Mouse (Mus musculus) forebrain, embryonic 16.5 days (tissue): ENCODE measurements at regions not wholly inside any gene's neighbourhood (a gene's known extent, or its start where the extent isn't known, plus 50 kb on each side); places are given as distances from the start of the nearest gene placed in this dataset.

Experiments used
- ATAC-seq: fragments of 200-750 bp; cut with Nextera tagmentation; 2 replicates; pipeline ENCODE4 v1.8.0; 2017; ENCODE audit warnings: mild to moderate bottlenecking, moderate library complexity
- H3K27ac ChIP-seq: fragments of 300-500 bp; sonication (generic); 2 replicates; pipeline ENCODE4 v1.5.1; 2014; ENCODE audit warnings: low read length, control low read depth
- H3K27me3 ChIP-seq: fragments of 300-500 bp; sonication (generic); replicated peaks from 2 replicates; pipeline ENCODE4 v1.6.1; 2014; ENCODE audit warnings: low read length; ENCODE audit not compliant: control insufficient read depth, insufficient read depth
- H3K36me3 ChIP-seq: fragments of 300-500 bp; sonication (generic); 2 replicates; pipeline ENCODE4 v1.6.1; 2014; ENCODE audit not compliant: control insufficient read depth, insufficient read depth
- H3K4me1 ChIP-seq: fragments of 300-500 bp; sonication (generic); replicated peaks from 2 replicates; pipeline ENCODE4 v1.6.1; 2014; ENCODE audit warnings: low read length; ENCODE audit not compliant: control insufficient read depth, insufficient read depth
- H3K4me2 ChIP-seq: fragments of 300-500 bp; sonication (generic); 2 replicates; pipeline ENCODE4 v1.6.1; 2014; ENCODE audit warnings: mild to moderate bottlenecking, low read length, control low read depth
- H3K4me3 ChIP-seq: fragments of 300-500 bp; sonication (generic); replicated peaks from 2 replicates; pipeline ENCODE4 v1.5.1; 2014; ENCODE audit warnings: mild to moderate bottlenecking, low read length, control low read depth
- H3K9ac ChIP-seq: fragments of 300-500 bp; sonication (generic); replicated peaks from 2 replicates; pipeline ENCODE4 v1.6.1; 2014; ENCODE audit warnings: low read depth, low read length, control low read depth
- H3K9me3 ChIP-seq: fragments of 300-500 bp; sonication (generic); 2 replicates; pipeline ENCODE4 v1.6.1; 2016; ENCODE audit warnings: low read length; ENCODE audit not compliant: control insufficient read depth
- WGBS: fragments of 180-500 bp; shearing (Covaris S2); extraction: QIAGEN DNeasy Blood & Tissue Kit; methylation state at CpG from one replicate; pipeline ENCODE4 v1.1.7; 2014; 5-methylcytosine and 5-hydroxymethylcytosine counted together

DNA sequence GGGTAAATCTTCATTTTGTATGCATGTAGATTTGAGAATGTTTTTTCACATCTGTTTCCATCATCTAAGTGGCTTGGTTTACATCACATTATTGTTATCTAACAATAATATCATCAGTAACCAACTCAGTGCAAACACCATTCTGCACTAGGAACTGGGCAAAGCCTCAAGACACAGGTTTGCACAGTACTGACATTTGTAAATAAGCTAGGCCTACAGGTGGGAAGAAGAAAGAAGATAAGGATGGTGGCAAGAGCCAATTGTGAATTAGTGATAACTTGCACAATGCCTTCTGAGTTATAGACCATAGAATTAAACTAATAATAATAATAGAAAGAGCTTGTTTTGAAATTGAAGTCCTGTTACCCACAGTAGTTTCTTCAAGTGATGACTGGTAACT, 317.6 kb downstream of the Epha7 start:
- Histone ChIP-seq H3K9ac (no peak overlapping the region), H3K27me3 (no peaks in the 10 kb centered on the region), H3K27ac (no peak overlapping the region), H3K36me3 (no peaks in the 10 kb centered on the region), H3K4me1 (no peaks in the 10 kb centered on the region), H3K4me2 (no peak overlapping the region), H3K4me3 (no peak overlapping the region), H3K9me3 (no peaks in the 10 kb centered on the region)
- ATAC-seq = no peak

DNA sequence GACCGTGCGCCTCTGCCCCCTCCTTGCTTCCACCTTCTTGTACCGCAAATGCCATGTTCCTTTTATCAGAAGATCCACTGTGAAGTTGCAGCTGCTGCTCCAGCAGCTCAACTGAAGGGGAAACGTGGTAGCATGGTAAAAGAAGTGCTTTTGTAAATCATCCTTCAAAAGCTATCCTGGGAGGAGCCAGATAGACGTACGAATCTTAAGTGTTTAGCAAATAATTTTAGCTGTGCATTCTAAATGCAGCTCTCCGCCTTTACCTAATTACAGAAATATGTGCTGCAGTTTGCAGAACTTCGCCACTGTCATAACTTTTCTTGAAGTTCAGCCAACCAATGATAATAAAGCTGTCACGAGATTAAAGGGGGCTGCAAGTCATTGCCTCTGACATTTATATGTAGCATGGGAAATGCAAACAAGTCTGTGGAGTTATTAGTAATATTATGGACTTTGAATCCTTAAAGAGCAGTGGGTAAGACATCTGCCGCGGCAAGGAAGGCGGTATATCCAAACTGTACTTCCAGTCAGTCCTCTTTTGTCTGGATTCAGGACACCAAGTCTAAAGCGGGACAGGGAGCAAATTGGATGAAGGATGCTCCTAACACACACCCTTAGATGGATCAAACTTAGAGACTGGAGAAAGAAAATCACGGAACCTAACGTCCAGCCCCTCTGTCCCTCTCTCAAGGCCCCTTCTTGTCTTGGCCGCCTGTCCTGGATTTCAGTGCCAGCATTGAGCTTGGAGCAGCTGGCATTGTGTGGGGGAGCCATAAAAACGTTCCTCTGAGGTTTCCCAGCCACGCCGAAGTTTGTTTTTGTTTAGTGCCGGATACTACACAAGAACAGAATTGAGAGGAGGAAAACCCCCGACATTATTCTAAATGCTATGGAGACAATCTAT, 320.7 kb downstream of the Epha7 start:
- Histone ChIP-seq H3K9ac (no peak overlapping the region), H3K9me3 (no peaks in the 10 kb centered on the region), H3K4me1 (no peaks in the 10 kb centered on the region), H3K4me3 (no peak overlapping the region), H3K36me3 (no peaks in the 10 kb centered on the region), H3K4me2 (no peak overlapping the region), H3K27ac (no peak overlapping the region), H3K27me3 (no peaks in the 10 kb centered on the region)
- ATAC-seq = no peak; the same call in 1 of the 2 replicates
- WGBS = 63% methylated on average over 21 of the region's 21 CpGs

- no peak overlapping the region for H3K9ac ChIP-seq
- H3K4me3 ChIP-seq = no peak overlapping the region
- no peaks in the 10 kb centered on the region for H3K9me3 ChIP-seq
- H3K4me2 ChIP-seq = no peak overlapping the region
- no peaks in the 10 kb centered on the region for H3K27me3 ChIP-seq
- peak; percentile 69 for ATAC-seq
- WGBS = 2% methylated on average over 5 of the region's 5 CpGs
- H3K4me1 ChIP-seq = no peaks in the 10 kb centered on the region
- H3K36me3 ChIP-seq = no peaks in the 10 kb centered on the region
- H3K27ac ChIP-seq = no peak overlapping the region
Observed at GRCm38 (mm10) chr4:29135685-29136385, 322.9 kb downstream of the Epha7 start.

- Histone ChIP-seq H3K9ac (no peak overlapping the region), H3K4me1 (no peaks in the 10 kb centered on the region), H3K4me2 (no peak overlapping the region), H3K27me3 (no peaks in the 10 kb centered on the region), H3K36me3 (no peaks in the 10 kb centered on the region), H3K27ac (no peak overlapping the region), H3K4me3 (no peak overlapping the region), H3K9me3 (no peaks in the 10 kb centered on the region)
- 84% methylated on average over 8 of the region's 8 CpGs for WGBS
- no peak for ATAC-seq
Observed at GRCm38 (mm10) chr4:29138771-29139301, 325.9 kb downstream of the Epha7 start.

DNA sequence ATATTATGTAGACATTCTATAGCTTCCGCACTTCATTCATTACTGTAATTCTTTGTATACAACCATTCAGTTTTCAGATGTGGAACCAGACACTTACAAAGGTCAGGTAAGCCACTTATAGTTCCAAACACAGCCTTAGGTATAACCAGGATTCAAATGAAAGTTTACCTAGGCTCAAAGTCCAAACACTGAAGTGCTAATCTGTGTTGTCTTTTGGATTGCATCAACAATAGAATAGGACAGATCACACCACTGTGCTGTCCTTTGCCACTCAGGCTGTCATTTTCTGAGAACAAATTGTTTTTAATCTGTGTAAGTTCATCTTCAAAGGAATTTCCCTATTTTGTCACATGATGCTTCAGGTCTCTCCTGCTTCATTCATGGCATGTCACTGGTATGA, 330.5 kb downstream of the Epha7 start:
- 90% methylated on average over 1 of the region's 1 CpGs for WGBS
- H3K27ac ChIP-seq = no peak overlapping the region
- no peaks in the 10 kb centered on the region for H3K4me1 ChIP-seq
- no peaks in the 10 kb centered on the region for H3K36me3 ChIP-seq
- no peak overlapping the region for H3K9ac ChIP-seq
- no peak overlapping the region for H3K4me3 ChIP-seq
- H3K27me3 ChIP-seq = no peaks in the 10 kb centered on the region
- ATAC-seq = no peak
- no peak overlapping the region for H3K4me2 ChIP-seq
- H3K9me3 ChIP-seq = no peaks in the 10 kb centered on the region

DNA sequence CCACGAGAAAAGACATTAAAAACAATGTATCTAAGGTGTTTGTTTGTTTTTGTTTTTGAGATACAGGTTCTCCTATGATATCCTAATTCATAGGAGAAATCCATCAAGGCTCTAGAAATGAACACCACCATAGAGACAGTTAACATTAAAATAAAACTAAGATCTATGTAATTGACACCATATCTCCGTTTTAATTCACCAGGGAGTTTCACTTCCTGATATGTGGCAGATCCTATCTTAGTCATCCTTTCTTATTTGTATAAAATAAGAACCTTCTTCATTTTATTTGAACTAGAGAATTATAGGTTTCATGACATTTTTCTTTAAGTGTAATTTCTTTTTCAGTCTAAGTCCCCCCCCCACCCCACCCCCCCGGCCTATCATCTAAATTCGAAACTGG, 332.3 kb downstream of the Epha7 start:
- no peak for ATAC-seq
- Histone ChIP-seq H3K4me1 (no peaks in the 10 kb centered on the region), H3K9me3 (no peaks in the 10 kb centered on the region), H3K9ac (no peak overlapping the region), H3K27me3 (no peaks in the 10 kb centered on the region), H3K27ac (no peak overlapping the region), H3K36me3 (no peaks in the 10 kb centered on the region), H3K4me3 (no peak overlapping the region), H3K4me2 (no peak overlapping the region)
- WGBS = 89% methylated on average over 4 of the region's 4 CpGs

- no peaks in the 10 kb centered on the region for H3K27me3 ChIP-seq
- H3K4me3 ChIP-seq = no peak overlapping the region
- H3K9me3 ChIP-seq = no peaks in the 10 kb centered on the region
- no peak overlapping the region for H3K27ac ChIP-seq
- no peak overlapping the region for H3K4me2 ChIP-seq
- no peak overlapping the region for H3K9ac ChIP-seq
- no peak for ATAC-seq
- H3K4me1 ChIP-seq = no peaks in the 10 kb centered on the region
- WGBS = 59% methylated on average over 6 of the region's 6 CpGs
- no peaks in the 10 kb centered on the region for H3K36me3 ChIP-seq
Observed at GRCm38 (mm10) chr4:29152134-29152867, 339.4 kb downstream of the Epha7 start.

GRCm38 (mm10) chr4:29182494-29182893, 369.6 kb downstream of the Epha7 start:
- H3K9ac ChIP-seq = no peak overlapping the region
- no peaks in the 10 kb centered on the region for H3K27me3 ChIP-seq
- no peak overlapping the region for H3K4me3 ChIP-seq
- H3K4me1 ChIP-seq = no peaks in the 10 kb centered on the region
- WGBS = 79% methylated on average over 2 of the region's 2 CpGs
- no peak for ATAC-seq
- H3K4me2 ChIP-seq = no peak overlapping the region
- H3K27ac ChIP-seq = no peak overlapping the region
- H3K9me3 ChIP-seq = no peaks in the 10 kb centered on the region
- no peaks in the 10 kb centered on the region for H3K36me3 ChIP-seq

GRCm38 (mm10) chr4:29183411-29183810, 370.5 kb downstream of the Epha7 start:
- no peak for ATAC-seq
- Histone ChIP-seq H3K27ac (no peak overlapping the region), H3K9ac (no peak overlapping the region), H3K27me3 (no peaks in the 10 kb centered on the region), H3K9me3 (no peaks in the 10 kb centered on the region), H3K4me2 (no peak overlapping the region), H3K4me1 (no peaks in the 10 kb centered on the region), H3K36me3 (no peaks in the 10 kb centered on the region), H3K4me3 (no peak overlapping the region)
